Mouse (Mus musculus) midbrain, embryonic 14.5 days (tissue): ENCODE data around the gene Olfr1441. TPM values are rescaled to one million over a fixed set of nuclear protein-coding genes. Genes with fewer than 3 reads are reported as not detected.

ENCODE experiments used
- ATAC-seq: fragments of 200-750 bp; cut with Nextera tagmentation; 2 replicates; pipeline ENCODE4 v1.8.0; 2017; ENCODE audit warnings: moderate number of reproducible peaks, moderate library complexity; ENCODE audit not compliant: low FRiP score, low TSS enrichment
- DNase-seq: peaks from one replicate; pipeline ENCODE4 v3.0.0-alpha.2; 2015
- H3K27ac ChIP-seq: fragments of 300-500 bp; sonication (generic); replicated peaks from 2 replicates; pipeline ENCODE4 v1.5.1; 2014; ENCODE audit warnings: mild to moderate bottlenecking, low read depth, low read length, moderate library complexity
- H3K27me3 ChIP-seq: fragments of 300-500 bp; sonication (generic); 2 replicates; pipeline ENCODE4 v1.6.1; 2014; ENCODE audit warnings: low read length, control low read depth, mixed read lengths; ENCODE audit not compliant: control insufficient read depth, insufficient read depth
- H3K36me3 ChIP-seq: fragments of 300-500 bp; sonication (generic); 2 replicates; pipeline ENCODE4 v1.6.1; 2014; ENCODE audit warnings: low read length, control low read depth; ENCODE audit not compliant: control insufficient read depth, insufficient read depth
- H3K4me1 ChIP-seq: fragments of 300-500 bp; sonication (generic); 2 replicates; pipeline ENCODE4 v1.6.1; 2014; ENCODE audit warnings: mild to moderate bottlenecking, antibody characterized with exemption, low read length, control low read depth; ENCODE audit not compliant: control insufficient read depth, insufficient read depth
- H3K4me2 ChIP-seq: fragments of 300-500 bp; sonication (generic); 2 replicates; pipeline ENCODE4 v1.6.1; 2014; ENCODE audit warnings: mild to moderate bottlenecking, low read length, moderate library complexity
- H3K4me3 ChIP-seq: fragments of 300-500 bp; sonication (generic); replicated peaks from 2 replicates; pipeline ENCODE4 v1.5.1; 2014; ENCODE audit warnings: low read depth, low read length
- H3K9ac ChIP-seq: fragments of 300-500 bp; sonication (generic); replicated peaks from 2 replicates; pipeline ENCODE4 v1.6.1; 2014; ENCODE audit warnings: mild to moderate bottlenecking, low read length, moderate library complexity
- H3K9me3 ChIP-seq: fragments of 300-500 bp; sonication (generic); 2 replicates; pipeline ENCODE4 v1.6.1; 2016; ENCODE audit warnings: low read length, control low read depth, mixed read lengths; ENCODE audit not compliant: control insufficient read depth
- WGBS: fragments of 180-500 bp; shearing (Covaris S2); extraction: QIAGEN DNeasy Blood & Tissue Kit; methylation state at CpG from one replicate; pipeline ENCODE4 v1.1.7; 2014; 5-methylcytosine and 5-hydroxymethylcytosine counted together
- polyA plus RNA-seq: library from polyadenylated mRNA; unstranded; fragments of >200 nt; fragmentation: Nextera tagmentation; extraction: Ambion mirVana; gene quantifications from 2 replicates; pipeline ENCODE4 v1.2.1, GENCODE M21; 2014

The Olfr1441 gene
- polyA plus RNA-seq: not detected in 2 replicates

- Histone ChIP-seq H3K9me3 (no peaks in the 10 kb centered on the region), H3K4me3 (no peak within 1 kb of the TSS), H3K9ac (no peak within 1 kb of the TSS), H3K4me1 (no peaks in the 10 kb centered on the region), H3K27ac (no peak within 1 kb of the TSS), H3K27me3 (no peaks in the 10 kb centered on the region), H3K4me2 (no peak within 1 kb of the TSS), H3K36me3 (no peaks in the 10 kb centered on the region)
- no peak for ATAC-seq
- DNase-seq: no peak
Measured at GRCm38 (mm10) chr19:12417361-12417760, at the start of gene Olfr1441. Gene Olfr1441, plus strand, starts transcription at chr19:12417433.

- Histone ChIP-seq H3K27ac (no peak overlapping the region), H3K36me3 (no peaks in the 10 kb centered on the region), H3K9me3 (no peaks in the 10 kb centered on the region), H3K4me3 (no peak overlapping the region), H3K4me2 (no peak overlapping the region), H3K9ac (no peak overlapping the region), H3K27me3 (no peaks in the 10 kb centered on the region), H3K4me1 (no peaks in the 10 kb centered on the region)
- no peak for DNase-seq
- 83% methylated on average over 3 of the region's 3 CpGs for WGBS
- ATAC-seq: no peak
Measured at GRCm38 (mm10) chr19:12373004-12373403, 44.2 kb upstream of the Olfr1441 start.

- Histone ChIP-seq H3K4me3 (no peak overlapping the region), H3K27ac (no peak overlapping the region), H3K9me3 (no peaks in the 10 kb centered on the region), H3K36me3 (no peaks in the 10 kb centered on the region), H3K27me3 (no peaks in the 10 kb centered on the region), H3K4me1 (no peaks in the 10 kb centered on the region), H3K9ac (no peak overlapping the region), H3K4me2 (no peak overlapping the region)
- WGBS: 75% methylated on average over 2 of the region's 2 CpGs
- ATAC-seq (no peak), DNase-seq (no peak)
Measured at GRCm38 (mm10) chr19:12374465-12375025, 42.7 kb upstream of the Olfr1441 start.

- 90% methylated on average over 2 of the region's 2 CpGs for WGBS
- Histone ChIP-seq H3K27ac (no peak within 1 kb of the TSS), H3K4me3 (no peak within 1 kb of the TSS), H3K36me3 (no peaks in the 10 kb centered on the region), H3K27me3 (no peaks in the 10 kb centered on the region), H3K9me3 (no peaks in the 10 kb centered on the region), H3K9ac (no peak within 1 kb of the TSS), H3K4me2 (no peak within 1 kb of the TSS), H3K4me1 (no peaks in the 10 kb centered on the region)
- no peak for ATAC-seq
- DNase-seq: no peak
Measured at GRCm38 (mm10) chr19:12386979-12387378, 30.3 kb upstream of the Olfr1441 start, which contains the start of gene Olfr1440. Gene Olfr1440, plus strand, starts transcription at chr19:12387279.

- no peaks in the 10 kb centered on the region for H3K36me3 ChIP-seq
- no peak overlapping the region for H3K27ac ChIP-seq
- no peak overlapping the region for H3K9ac ChIP-seq
- no peak overlapping the region for H3K4me3 ChIP-seq
- no peak for DNase-seq
- no peak overlapping the region for H3K4me2 ChIP-seq
- no peaks in the 10 kb centered on the region for H3K9me3 ChIP-seq
- H3K27me3 ChIP-seq: no peaks in the 10 kb centered on the region
- no peak for ATAC-seq
- H3K4me1 ChIP-seq: no peaks in the 10 kb centered on the region
Measured at GRCm38 (mm10) chr19:12413737-12414136, 3.5 kb upstream of the Olfr1441 start.

- ATAC-seq (no peak), DNase-seq (no peak)
- Histone ChIP-seq H3K4me3 (no peak overlapping the region), H3K9me3 (no peaks in the 10 kb centered on the region), H3K4me1 (no peaks in the 10 kb centered on the region), H3K27me3 (no peaks in the 10 kb centered on the region), H3K27ac (no peak overlapping the region), H3K36me3 (no peaks in the 10 kb centered on the region), H3K9ac (no peak overlapping the region), H3K4me2 (no peak overlapping the region)
- WGBS: 94% methylated on average over 3 of the region's 3 CpGs
Measured at GRCm38 (mm10) chr19:12418312-12418711, 1.1 kb downstream of the Olfr1441 start.

GRCm38 (mm10) chr19:12420555-12420954 is 3.3 kb downstream of the Olfr1441 start:
- ATAC-seq (no peak), DNase-seq (no peak)

GRCm38 (mm10) chr19:12421680-12422079 is 4.4 kb downstream of the Olfr1441 start:
- H3K9ac ChIP-seq: no peak overlapping the region
- no peak for DNase-seq
- no peak overlapping the region for H3K27ac ChIP-seq
- H3K4me1 ChIP-seq: no peaks in the 10 kb centered on the region
- H3K4me2 ChIP-seq: no peak overlapping the region
- WGBS: 84% methylated on average over 1 of the region's 1 CpGs
- no peaks in the 10 kb centered on the region for H3K9me3 ChIP-seq
- no peaks in the 10 kb centered on the region for H3K27me3 ChIP-seq
- H3K36me3 ChIP-seq: no peaks in the 10 kb centered on the region
- H3K4me3 ChIP-seq: no peak overlapping the region
- ATAC-seq: no peak

More at GRCm38 (mm10) chr19:12420555-12420954, 3.3 kb downstream of the Olfr1441 start:
- Histone ChIP-seq H3K9ac (no peak overlapping the region), H3K27me3 (no peaks in the 10 kb centered on the region), H3K27ac (no peak overlapping the region), H3K4me2 (no peak overlapping the region), H3K36me3 (no peaks in the 10 kb centered on the region), H3K4me3 (no peak overlapping the region), H3K4me1 (no peaks in the 10 kb centered on the region), H3K9me3 (no peaks in the 10 kb centered on the region)
- WGBS: 79% methylated on average over 6 of the region's 6 CpGs

- Histone ChIP-seq H3K27ac (no peak overlapping the region), H3K36me3 (no peaks in the 10 kb centered on the region), H3K4me1 (no peaks in the 10 kb centered on the region), H3K9me3 (no peaks in the 10 kb centered on the region), H3K27me3 (no peaks in the 10 kb centered on the region), H3K4me3 (no peak overlapping the region), H3K9ac (no peak overlapping the region), H3K4me2 (no peak overlapping the region)
- 94% methylated on average over 5 of the region's 5 CpGs for WGBS
- ATAC-seq (no peak), DNase-seq (no peak)
Measured at GRCm38 (mm10) chr19:12427101-12427500, 9.9 kb downstream of the Olfr1441 start.
